Mouse (Mus musculus) NIH3T3 (cell line): ENCODE measurements at regions not wholly inside any gene's neighbourhood (a gene's known extent, or its start where the extent isn't known, plus 50 kb on each side); places are given as distances from the start of the nearest gene placed in this dataset.

Source experiments
- DNase-seq: peaks from one replicate; pipeline ENCODE4 v3.0.0-alpha.2; 2012; ENCODE audit warnings: low read depth

GRCm38 (mm10) chr8:8762354-8762753 lies 72.0 kb upstream of the Arglu1 start:
- DNase-seq: no peak

- no peak for DNase-seq
Measured at GRCm38 (mm10) chr8:8758283-8758682, 68.0 kb upstream of the Arglu1 start.

GRCm38 (mm10) chr8:8751208-8751607 lies 60.9 kb upstream of the Arglu1 start:
- DNase-seq: no peak

- DNase-seq: no peak
Measured at GRCm38 (mm10) chr8:8746691-8747090, 56.4 kb upstream of the Arglu1 start.

GRCm38 (mm10) chr8:8745615-8746285 lies 55.4 kb upstream of the Arglu1 start:
- no peak for DNase-seq
